Mouse (Mus musculus): Measurements from ENCODE around the gene Chn2. TPM values are rescaled to one million over a fixed set of nuclear protein-coding genes. Genes with fewer than 3 reads are reported as not detected.

The Chn2 gene
- total and polyA plus RNA-seq, 3 experiments: not detected

DNA sequence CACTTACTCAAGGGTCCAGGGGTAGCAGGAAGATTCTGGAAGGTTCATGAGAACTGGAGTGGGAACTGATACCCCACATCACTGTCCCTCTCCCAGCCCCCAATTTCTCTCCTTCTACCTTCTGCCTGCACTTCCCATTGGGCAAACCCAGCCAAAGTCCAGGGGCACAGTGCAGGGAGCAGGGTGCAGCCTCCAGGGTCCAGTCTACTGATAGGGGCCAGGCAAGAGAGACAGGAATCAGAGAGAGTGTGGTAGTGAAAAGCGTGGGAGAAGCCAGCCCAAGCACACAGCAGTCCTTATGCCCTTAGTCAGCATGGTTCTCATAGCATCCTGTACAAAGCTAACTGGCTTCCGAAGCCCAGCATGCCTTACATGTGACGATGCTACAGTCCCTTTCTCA, 187.7 kb downstream of the Chn2 start:
- Histone ChIP-seq H3K79me2 (ENCODE audit: control insufficient read depth, insufficient read depth, low read length, poor library complexity) (no peaks in the 10 kb centered on the region), H3K4me1 (ENCODE audit: control insufficient read depth in 1 of 2, insufficient read depth in 2 of 2, low read length in 2 of 2) (no peaks in the 10 kb centered on the region), H3K9ac (ENCODE audit: control insufficient read depth, low read depth, low read length, poor library complexity, severe bottlenecking) (no peak overlapping the region), H3K4me3 (ENCODE audit: control insufficient read depth in 1 of 2, insufficient read depth in 1 of 2, low read depth in 2 of 2, low read length in 2 of 2) (no peak overlapping the region), H3K36me3 (ENCODE audit: control insufficient read depth in 1 of 2, insufficient read depth in 2 of 2, low read length in 2 of 2) (no peaks in the 10 kb centered on the region), H3K9me3 (replicated peaks; ENCODE audit: insufficient read depth, low read length) (no peaks in the 10 kb centered on the region), H3K27ac (ENCODE audit: control insufficient read depth, low read depth, low read length) (no peak overlapping the region), H3K27me3 (ENCODE audit: control insufficient read depth in 1 of 2, insufficient read depth in 2 of 2, low read length in 2 of 2) (no peaks in the 10 kb centered on the region)
- no peak for TF ChIP-seq RCOR1 (IDR thresholded peaks at IDR 0.05; ENCODE audit: low read depth, low read length)
- TF ChIP-seq POLR2AphosphoS5 (IDR thresholded peaks at IDR 0.05; ENCODE audit: borderline replicate concordance, low read depth, low read length): no peak
- no peak for TF ChIP-seq MEF2A (IDR thresholded peaks at IDR 0.05; ENCODE audit: extremely low read depth, insufficient replicate concordance, low read depth, low read length, poor library complexity, severe bottlenecking)
- TF ChIP-seq ZKSCAN1 (IDR thresholded peaks at IDR 0.05; ENCODE audit: low read depth, low read length): no peak
- TF ChIP-seq CHD2 (IDR thresholded peaks at IDR 0.05; ENCODE audit: low read length): no peak
- TF ChIP-seq ELF1 (IDR thresholded peaks at IDR 0.05; ENCODE audit: low read depth, low read length): no peak
- no peak for TF ChIP-seq TAL1 (IDR thresholded peaks at IDR 0.05; ENCODE audit: low read length)
- no peak for TF ChIP-seq TCF12 (IDR thresholded peaks at IDR 0.05; ENCODE audit: low read depth, low read length)
- TF ChIP-seq KAT2A (conservative IDR thresholded peaks at IDR 0.05; ENCODE audit: low read depth, low read length): no peak
- TF ChIP-seq E2F4 (IDR thresholded peaks at IDR 0.05; ENCODE audit: borderline replicate concordance, low read depth, low read length): no peak
- TF ChIP-seq SIN3A (IDR thresholded peaks at IDR 0.05; ENCODE audit: low read length): no peak
- no peak for TF ChIP-seq JUND (IDR thresholded peaks at IDR 0.05; ENCODE audit: low read depth, low read length)
- no peak for TF ChIP-seq EP300 (IDR thresholded peaks at IDR 0.05; ENCODE audit: low read depth in 1 of 2, low read length in 2 of 2)
- TF ChIP-seq ETS1 (IDR thresholded peaks at IDR 0.05; ENCODE audit: low read depth, low read length): no peak
- no peak for TF ChIP-seq MYC (IDR thresholded peaks at IDR 0.05; ENCODE audit: low read depth, low read length)
- no peak for TF ChIP-seq ZMIZ1 (IDR thresholded peaks at IDR 0.05; ENCODE audit: low read depth, low read length)
- DNase-seq (ENCODE audit: low read depth, low spot score): no peak

DNA sequence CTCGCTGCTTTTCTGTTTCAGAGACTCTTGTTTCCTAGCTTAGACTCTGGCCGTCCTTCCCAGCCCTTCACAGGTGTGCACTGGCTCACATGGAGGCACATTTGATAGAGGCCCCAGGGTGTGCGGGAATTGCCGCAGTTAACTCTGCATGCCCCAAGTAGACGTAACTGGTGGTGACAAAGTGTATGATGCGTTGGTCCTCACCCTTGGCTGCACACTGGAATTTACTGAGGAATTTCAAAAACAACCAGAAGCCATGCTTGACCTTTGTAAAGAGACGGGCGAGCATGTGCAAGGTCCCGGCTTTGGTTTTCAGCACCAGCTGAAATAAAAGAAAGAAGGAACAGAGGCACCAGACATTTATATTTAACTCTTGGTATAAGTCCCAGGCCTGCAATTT, 189.1 kb downstream of the Chn2 start:
- Histone ChIP-seq H3K27me3 (ENCODE audit: control insufficient read depth in 1 of 2, insufficient read depth in 2 of 2, low read length in 2 of 2) (no peaks in the 10 kb centered on the region), H3K36me3 (ENCODE audit: control insufficient read depth in 1 of 2, insufficient read depth in 2 of 2, low read length in 2 of 2) (no peaks in the 10 kb centered on the region), H3K9me3 (replicated peaks; ENCODE audit: insufficient read depth, low read length) (no peaks in the 10 kb centered on the region), H3K79me2 (ENCODE audit: control insufficient read depth, insufficient read depth, low read length, poor library complexity) (no peaks in the 10 kb centered on the region), H3K4me1 (ENCODE audit: control insufficient read depth in 1 of 2, insufficient read depth in 2 of 2, low read length in 2 of 2) (no peaks in the 10 kb centered on the region), H3K9ac (ENCODE audit: control insufficient read depth, low read depth, low read length, poor library complexity, severe bottlenecking) (no peak overlapping the region), H3K27ac (ENCODE audit: control insufficient read depth, low read depth, low read length) (no peak overlapping the region), H3K4me3 (ENCODE audit: control insufficient read depth in 1 of 2, insufficient read depth in 1 of 2, low read depth in 2 of 2, low read length in 2 of 2) (no peak overlapping the region)
- no peak for TF ChIP-seq EP300 (IDR thresholded peaks at IDR 0.05; ENCODE audit: low read depth in 1 of 2, low read length in 2 of 2)
- TF ChIP-seq CHD1 (IDR thresholded peaks at IDR 0.05; ENCODE audit: low read depth, low read length): no peak
- TF ChIP-seq POLR2AphosphoS5 (IDR thresholded peaks at IDR 0.05; ENCODE audit: borderline replicate concordance, low read depth, low read length): no peak
- TF ChIP-seq MYB (IDR thresholded peaks at IDR 0.05; ENCODE audit: low read depth, low read length): no peak
- no peak for TF ChIP-seq ZMIZ1 (IDR thresholded peaks at IDR 0.05; ENCODE audit: low read depth, low read length)
- TF ChIP-seq NELFE (IDR thresholded peaks at IDR 0.05; ENCODE audit: low read depth, low read length): no peak
- no peak for TF ChIP-seq POLR2AphosphoS2 (IDR thresholded peaks at IDR 0.05; ENCODE audit: low read length)
- no peak for TF ChIP-seq MAZ (IDR thresholded peaks at IDR 0.05; ENCODE audit: low read depth, low read length)
- no peak for TF ChIP-seq UBTF (IDR thresholded peaks at IDR 0.05; ENCODE audit: borderline replicate concordance, insufficient read depth, low read depth, low read length)
- TF ChIP-seq MEF2A (IDR thresholded peaks at IDR 0.05; ENCODE audit: extremely low read depth, insufficient replicate concordance, low read depth, low read length, poor library complexity, severe bottlenecking): no peak
- TF ChIP-seq BHLHE40 (IDR thresholded peaks at IDR 0.05; ENCODE audit: borderline replicate concordance, low read depth, low read length): no peak
- TF ChIP-seq MYC (IDR thresholded peaks at IDR 0.05; ENCODE audit: low read depth, low read length): no peak
- no peak for TF ChIP-seq POLR2A (IDR thresholded peaks at IDR 0.05; ENCODE audit: control insufficient read depth in 1 of 2, insufficient read depth in 1 of 2, low read depth in 1 of 2, low read length in 2 of 2, poor library complexity in 1 of 2)
- no peak for TF ChIP-seq TAL1 (IDR thresholded peaks at IDR 0.05; ENCODE audit: low read length)
- TF ChIP-seq GABPA (IDR thresholded peaks at IDR 0.05; ENCODE audit: low read depth, low read length): no peak
- no peak for DNase-seq (ENCODE audit: low read depth, low spot score)
